Mouse (Mus musculus): ENCODE data around the gene Sorcs1. TPM values are rescaled to one million over a fixed set of nuclear protein-coding genes. Genes with fewer than 3 reads are reported as not detected.

Gene Sorcs1
- polyA plus RNA-seq, 1 experiment: not detected

DNA sequence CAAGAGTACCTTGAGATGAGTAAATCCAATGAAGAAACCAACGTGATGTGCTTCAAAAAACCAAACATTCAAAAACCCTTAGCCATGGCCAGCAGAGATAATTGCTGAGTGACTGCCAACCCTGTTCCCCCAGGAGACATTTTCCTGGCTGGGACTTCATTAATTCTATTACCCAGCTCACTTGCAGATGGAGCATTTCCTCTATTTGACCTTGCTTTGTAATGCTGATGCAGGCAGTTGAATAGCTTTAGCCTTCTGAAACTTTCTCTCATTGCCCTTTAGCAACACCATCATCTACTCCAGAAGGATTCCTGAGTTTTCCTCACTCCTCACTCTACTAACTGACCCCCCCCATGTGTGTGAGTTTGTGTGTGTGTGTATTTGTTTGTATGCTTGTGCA is 34.6 kb downstream of the Sorcs1 start:
- H3K27me3 ChIP-seq (ENCODE audit: control insufficient read depth): no peaks in the 10 kb centered on the region
- H3K4me1 ChIP-seq (ENCODE audit: control insufficient read depth): no peaks in the 10 kb centered on the region
- no peaks in the 10 kb centered on the region for H3K9me3 ChIP-seq (ENCODE audit: control insufficient read depth, low read length)
- H3K36me3 ChIP-seq (ENCODE audit: control insufficient read depth): no peaks in the 10 kb centered on the region
- H3K4me3 ChIP-seq (replicated peaks): no peak overlapping the region
- no peak for TF ChIP-seq TAL1 (IDR thresholded peaks at IDR 0.05; ENCODE audit: low read length)
- no peak for TF ChIP-seq GATA1 (IDR thresholded peaks at IDR 0.05; ENCODE audit: low read length)

DNA sequence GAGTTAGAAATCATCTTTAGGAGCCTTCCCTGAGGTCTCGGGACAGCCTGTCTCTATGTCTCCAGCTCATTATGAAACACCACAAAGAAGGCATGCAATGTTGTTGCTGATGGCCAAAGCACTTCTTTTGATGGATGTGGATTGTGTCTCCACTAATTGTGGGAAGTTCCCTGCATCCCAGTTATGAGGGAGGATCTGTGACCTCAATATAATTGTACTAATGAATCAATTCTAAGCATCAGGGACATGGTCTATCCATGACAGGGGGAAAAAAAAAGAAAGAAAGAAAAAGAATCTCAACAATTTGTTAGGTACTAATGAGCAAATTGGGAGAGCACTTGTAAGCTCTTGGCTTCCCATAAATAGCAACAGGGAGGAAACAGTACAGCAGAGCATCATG is 36.3 kb downstream of the Sorcs1 start:
- Histone ChIP-seq H3K27me3 (ENCODE audit: control insufficient read depth) (no peaks in the 10 kb centered on the region), H3K36me3 (ENCODE audit: control insufficient read depth) (no peaks in the 10 kb centered on the region), H3K4me3 (replicated peaks) (no peak overlapping the region), H3K4me1 (ENCODE audit: control insufficient read depth) (no peaks in the 10 kb centered on the region), H3K9me3 (ENCODE audit: control insufficient read depth, low read length) (no peaks in the 10 kb centered on the region)
- TF ChIP-seq TAL1 (IDR thresholded peaks at IDR 0.05; ENCODE audit: low read length) (no peak), GATA1 (IDR thresholded peaks at IDR 0.05; ENCODE audit: low read length) (no peak)

DNA sequence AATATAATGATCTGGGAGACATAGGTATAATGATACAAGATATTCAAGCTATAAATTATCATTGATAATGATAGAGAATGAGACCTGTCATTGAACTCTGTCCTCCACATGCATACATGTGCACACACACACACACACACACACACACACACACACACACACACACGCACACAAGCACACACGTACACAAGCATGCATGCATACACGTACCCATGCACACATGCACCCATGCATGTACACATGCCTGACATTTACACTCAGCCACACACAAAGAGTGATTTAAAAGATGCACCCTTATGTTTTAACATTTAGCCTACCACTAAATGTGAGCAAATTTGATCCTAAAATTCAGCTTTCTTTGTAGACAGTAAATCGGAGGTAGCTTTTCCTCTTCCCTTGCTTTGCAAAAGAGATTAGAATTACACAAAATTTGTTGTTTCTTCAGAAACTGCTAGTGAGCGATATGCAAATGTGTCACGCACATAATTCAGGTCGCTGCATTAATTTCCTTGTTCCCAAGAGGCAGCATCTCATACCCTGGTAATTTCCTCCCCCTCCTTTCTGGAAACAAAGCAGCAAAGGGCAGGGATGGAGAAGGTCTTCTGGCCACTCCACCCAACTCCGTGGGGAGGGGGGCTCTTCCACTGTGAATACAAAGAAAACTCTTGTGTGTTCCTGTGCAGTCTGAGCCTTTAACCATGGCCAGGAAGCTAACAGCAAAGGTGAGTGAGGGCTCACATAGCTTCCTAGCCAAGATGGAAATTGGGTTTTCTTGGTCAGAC is 38.0 kb downstream of the Sorcs1 start:
- Histone ChIP-seq H3K36me3 (ENCODE audit: control insufficient read depth) (no peaks in the 10 kb centered on the region), H3K4me1 (ENCODE audit: control insufficient read depth) (no peaks in the 10 kb centered on the region), H3K27me3 (ENCODE audit: control insufficient read depth) (no peaks in the 10 kb centered on the region), H3K4me3 (replicated peaks) (no peak overlapping the region), H3K9me3 (ENCODE audit: control insufficient read depth, low read length) (no peaks in the 10 kb centered on the region)
- TF ChIP-seq TAL1 (IDR thresholded peaks at IDR 0.05; ENCODE audit: low read length) (no peak), GATA1 (IDR thresholded peaks at IDR 0.05; ENCODE audit: low read length) (no peak)

DNA sequence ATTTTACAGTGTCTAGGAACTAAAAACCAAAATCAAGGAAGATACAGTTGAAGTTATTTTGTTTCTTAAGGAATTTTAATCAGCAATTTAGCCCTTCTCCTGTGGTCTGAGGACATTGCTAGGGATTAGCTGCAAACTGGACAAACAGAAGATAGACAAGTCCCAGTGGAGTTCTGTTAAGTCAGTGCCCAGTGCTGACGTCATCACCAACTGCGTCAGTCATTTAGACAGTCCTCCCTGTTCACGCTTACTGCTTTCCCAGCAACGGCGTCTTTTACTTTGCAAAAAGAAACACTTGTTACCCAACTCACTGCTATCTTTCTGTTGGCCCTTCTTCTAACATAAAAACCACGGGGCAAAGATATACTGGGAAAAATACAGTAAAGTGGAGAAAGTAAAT is 40.3 kb downstream of the Sorcs1 start:
- TF ChIP-seq GATA1 (IDR thresholded peaks at IDR 0.05; ENCODE audit: low read length): no peak
- TF ChIP-seq TAL1 (IDR thresholded peaks at IDR 0.05; ENCODE audit: low read length): no peak
- Histone ChIP-seq H3K27me3 (ENCODE audit: control insufficient read depth) (no peaks in the 10 kb centered on the region), H3K4me1 (ENCODE audit: control insufficient read depth) (no peaks in the 10 kb centered on the region), H3K4me3 (replicated peaks) (no peak overlapping the region), H3K9me3 (ENCODE audit: control insufficient read depth, low read length) (no peaks in the 10 kb centered on the region), H3K36me3 (ENCODE audit: control insufficient read depth) (no peaks in the 10 kb centered on the region)

- Histone ChIP-seq H3K4me1 (ENCODE audit: control insufficient read depth) (no peaks in the 10 kb centered on the region), H3K36me3 (ENCODE audit: control insufficient read depth) (no peaks in the 10 kb centered on the region), H3K4me3 (replicated peaks) (no peak overlapping the region), H3K9me3 (ENCODE audit: control insufficient read depth, low read length) (no peaks in the 10 kb centered on the region; the same call in 1 of the 2 replicates), H3K27me3 (ENCODE audit: control insufficient read depth) (no peaks in the 10 kb centered on the region)
- TF ChIP-seq TAL1 (IDR thresholded peaks at IDR 0.05; ENCODE audit: low read length) (no peak), GATA1 (IDR thresholded peaks at IDR 0.05; ENCODE audit: low read length) (no peak)
These were observed 64.4 kb downstream of the Sorcs1 start for GRCm38 (mm10) chr19:50614013-50614412.

- no peak overlapping the region for H3K4me3 ChIP-seq (replicated peaks)
- no peaks in the 10 kb centered on the region for H3K36me3 ChIP-seq (ENCODE audit: control insufficient read depth)
- no peaks in the 10 kb centered on the region for H3K27me3 ChIP-seq (ENCODE audit: control insufficient read depth)
- H3K4me1 ChIP-seq (ENCODE audit: control insufficient read depth): no peaks in the 10 kb centered on the region
- no peaks in the 10 kb centered on the region; the same call in 1 of the 2 replicates for H3K9me3 ChIP-seq (ENCODE audit: control insufficient read depth, low read length)
- TF ChIP-seq GATA1 (IDR thresholded peaks at IDR 0.05; ENCODE audit: low read length) (no peak), TAL1 (IDR thresholded peaks at IDR 0.05; ENCODE audit: low read length) (no peak)
These were observed 66.8 kb downstream of the Sorcs1 start for GRCm38 (mm10) chr19:50611619-50612018.

DNA sequence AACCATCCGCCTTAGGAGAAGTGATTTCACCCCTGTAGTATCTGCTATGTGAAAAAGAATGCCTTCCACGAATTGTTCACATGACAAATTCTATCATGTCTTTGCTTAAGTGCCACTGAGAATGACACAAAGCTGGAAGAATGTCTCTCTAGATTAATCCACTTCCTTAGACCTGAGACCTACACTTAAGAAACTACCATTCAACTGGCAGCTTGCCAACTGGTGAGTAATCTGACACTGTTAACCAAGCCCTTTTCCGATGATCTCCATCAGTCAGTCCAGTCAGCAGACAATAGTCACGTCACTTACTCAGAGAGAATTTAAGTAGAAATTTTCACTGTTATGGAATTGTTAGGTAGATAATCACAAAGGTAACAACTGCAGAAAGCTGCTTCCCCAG is 74.6 kb downstream of the Sorcs1 start:
- no peaks in the 10 kb centered on the region for H3K36me3 ChIP-seq (ENCODE audit: control insufficient read depth)
- no peaks in the 10 kb centered on the region for H3K4me1 ChIP-seq (ENCODE audit: control insufficient read depth)
- H3K27me3 ChIP-seq (ENCODE audit: control insufficient read depth): no peaks in the 10 kb centered on the region
- H3K4me3 ChIP-seq (replicated peaks): no peak overlapping the region
- H3K9me3 ChIP-seq (ENCODE audit: control insufficient read depth, low read length): no peaks in the 10 kb centered on the region
- TF ChIP-seq TAL1 (IDR thresholded peaks at IDR 0.05; ENCODE audit: low read length): no peak
- TF ChIP-seq GATA1 (IDR thresholded peaks at IDR 0.05; ENCODE audit: low read length): no peak

DNA sequence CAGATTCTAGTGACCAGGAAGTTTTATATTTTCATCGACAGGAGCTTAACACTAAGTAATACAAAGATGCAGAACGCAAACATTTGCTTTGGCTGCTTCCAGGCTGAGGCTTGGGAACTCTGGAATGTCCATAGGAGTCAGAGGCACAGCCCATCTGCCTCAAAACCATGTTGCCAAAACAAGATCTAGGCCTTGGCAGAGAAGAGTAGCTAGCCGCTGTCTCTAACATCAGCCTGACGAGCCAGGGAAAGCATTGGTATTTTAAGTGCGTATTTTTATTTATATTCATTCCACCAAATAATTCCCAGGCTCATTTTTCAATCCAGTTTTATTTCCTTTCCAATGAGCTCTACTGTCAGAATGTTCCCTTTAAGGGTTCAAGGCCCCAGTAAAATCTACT is 75.1 kb downstream of the Sorcs1 start:
- no peaks in the 10 kb centered on the region for H3K9me3 ChIP-seq (ENCODE audit: control insufficient read depth, low read length)
- TF ChIP-seq TAL1 (IDR thresholded peaks at IDR 0.05; ENCODE audit: low read length) (no peak), GATA1 (IDR thresholded peaks at IDR 0.05; ENCODE audit: low read length) (no peak)

GRCm38 (mm10) chr19:50597300-50597699 is 81.1 kb downstream of the Sorcs1 start:
- H3K27me3 ChIP-seq (ENCODE audit: control insufficient read depth): no peaks in the 10 kb centered on the region
- no peaks in the 10 kb centered on the region for H3K36me3 ChIP-seq (ENCODE audit: control insufficient read depth)
- no peak for TF ChIP-seq TAL1 (IDR thresholded peaks at IDR 0.05; ENCODE audit: low read length)
- no peak for TF ChIP-seq GATA1 (IDR thresholded peaks at IDR 0.05; ENCODE audit: low read length)
- no peak overlapping the region for H3K4me3 ChIP-seq (replicated peaks)
- H3K4me1 ChIP-seq (ENCODE audit: control insufficient read depth): no peaks in the 10 kb centered on the region
- no peaks in the 10 kb centered on the region; the same call in 1 of the 2 replicates for H3K9me3 ChIP-seq (ENCODE audit: control insufficient read depth, low read length)

More for the DNA sequence above, 75.1 kb downstream of the Sorcs1 start:
- H3K4me1 ChIP-seq (ENCODE audit: control insufficient read depth): no peaks in the 10 kb centered on the region
- no peaks in the 10 kb centered on the region for H3K36me3 ChIP-seq (ENCODE audit: control insufficient read depth)
- no peak overlapping the region for H3K4me3 ChIP-seq (replicated peaks)
- H3K27me3 ChIP-seq (ENCODE audit: control insufficient read depth): no peaks in the 10 kb centered on the region

Measured in erythroblast, embryonic 14.5 days (primary cell).